In genomic region chr5:77073794-77074193, GRCm38 (mm10) we compare ENCODE assay signal across 23 mouse cellular contexts. TPM values are rescaled to one million over a fixed set of nuclear protein-coding genes. Genes with fewer than 3 reads are reported as not detected.
"Had no signal": no experiment of that assay in that cellular context is flagged by ENCODE, and none has a peak within 500 bp of the region (broad histone marks: within the 10 kb centered on the region; RNA-seq: fewer than 3 reads in every experiment).

No protein-coding gene starts in this region.

- H3K9me3 ChIP-seq: lung, embryonic 15.5 days; midbrain, embryonic 13.5 days; midbrain, embryonic 15.5 days; neural tube, embryonic 12.5 days; stomach, embryonic 15.5 days had no signal

- H3K36me3 ChIP-seq: lung, embryonic 15.5 days; midbrain, embryonic 13.5 days; midbrain, embryonic 15.5 days; neural tube, embryonic 12.5 days; stomach, embryonic 15.5 days had no signal

- H3K27ac ChIP-seq: macrophage; midbrain, embryonic 13.5 days; midbrain, embryonic 15.5 days; neural tube, embryonic 12.5 days; stomach, embryonic 15.5 days; stomach, postnatal 0 days had no signal

- H3K4me3 ChIP-seq: lung, embryonic 15.5 days; megakaryocyte, embryonic 14.5 days; midbrain, embryonic 13.5 days; midbrain, embryonic 15.5 days; neural tube, embryonic 12.5 days; stomach, embryonic 15.5 days had no signal

- H3K4me2 ChIP-seq: lung, embryonic 15.5 days; midbrain, embryonic 11.5 days; midbrain, embryonic 13.5 days; midbrain, embryonic 15.5 days; neural tube, embryonic 12.5 days; stomach, embryonic 15.5 days had no signal

- DNase-seq: liver, postnatal 0 days; lung, adult 2 months; lung, postnatal 14 days; lung, postnatal 36 days; right cerebral cortex, postnatal 14 days; thymus, adult 18-20 months; thymus, postnatal 14 days; thymus, postnatal 36 days had no signal

- H3K9ac ChIP-seq: liver, postnatal 0 days; lung, embryonic 15.5 days; midbrain, embryonic 13.5 days; midbrain, embryonic 15.5 days; neural tube, embryonic 12.5 days; stomach, embryonic 15.5 days had no signal

- H3K27me3 ChIP-seq: lung, embryonic 15.5 days; midbrain, embryonic 13.5 days; midbrain, embryonic 15.5 days; neural tube, embryonic 12.5 days; stomach, embryonic 15.5 days had no signal

- ATAC-seq: liver, postnatal 0 days; lung, postnatal 0 days; midbrain, embryonic 13.5 days; midbrain, embryonic 15.5 days had no signal

- H3K4me1 ChIP-seq: megakaryocyte, embryonic 14.5 days; midbrain, embryonic 13.5 days; midbrain, embryonic 15.5 days; neural tube, embryonic 12.5 days; stomach, embryonic 15.5 days had no signal

RNA-seq across cellular contexts. Expression of gene Thegl, which starts 58.0 kb away (rescaled TPM):
- total RNA-seq: megakaryocyte progenitor cell, adult 5-6 weeks; monocyte, adult 5-6 weeks; neutrophil, adult 5-6 weeks had no signal
- polyA plus RNA-seq: macrophage; midbrain, embryonic 11.5 days; spleen, adult 2 months; thymus, postnatal 0 days had no signal
